Mouse (Mus musculus): ENCODE measurements around the gene Col23a1.

The Col23a1 gene

GRCm38 (mm10) chr11:51388892-51389340, 99.2 kb downstream of the Col23a1 start:
- DNase-seq (ENCODE audit: low read depth, low spot score) = no peak

GRCm38 (mm10) chr11:51389763-51390162, 100.0 kb downstream of the Col23a1 start:
- no peak for DNase-seq (ENCODE audit: low read depth, low spot score)

DNA sequence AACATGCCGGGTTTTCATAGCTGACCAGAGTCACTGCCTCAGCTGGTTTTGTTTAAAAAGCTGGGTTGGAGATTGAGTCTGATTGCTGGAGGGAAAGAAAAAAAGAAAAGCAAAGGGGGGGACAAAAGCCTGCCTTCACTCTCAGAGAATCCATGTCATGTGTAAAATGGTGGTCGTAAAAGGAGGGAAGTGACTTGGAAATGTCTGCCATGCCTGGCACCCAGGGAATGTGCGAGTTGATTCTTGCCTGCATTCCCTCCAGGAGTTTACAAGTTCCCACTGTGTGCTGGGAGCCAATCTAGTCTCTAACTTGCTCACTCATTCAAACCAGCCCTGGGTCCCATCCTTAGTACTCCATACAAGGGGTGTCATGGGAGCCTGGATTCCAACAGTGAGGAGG, 100.8 kb downstream of the Col23a1 start:
- DNase-seq (ENCODE audit: low read depth, low spot score) = no peak

- DNase-seq (ENCODE audit: low read depth, low spot score) = no peak
Measured at GRCm38 (mm10) chr11:51391548-51391947, 101.8 kb downstream of the Col23a1 start.

DNA sequence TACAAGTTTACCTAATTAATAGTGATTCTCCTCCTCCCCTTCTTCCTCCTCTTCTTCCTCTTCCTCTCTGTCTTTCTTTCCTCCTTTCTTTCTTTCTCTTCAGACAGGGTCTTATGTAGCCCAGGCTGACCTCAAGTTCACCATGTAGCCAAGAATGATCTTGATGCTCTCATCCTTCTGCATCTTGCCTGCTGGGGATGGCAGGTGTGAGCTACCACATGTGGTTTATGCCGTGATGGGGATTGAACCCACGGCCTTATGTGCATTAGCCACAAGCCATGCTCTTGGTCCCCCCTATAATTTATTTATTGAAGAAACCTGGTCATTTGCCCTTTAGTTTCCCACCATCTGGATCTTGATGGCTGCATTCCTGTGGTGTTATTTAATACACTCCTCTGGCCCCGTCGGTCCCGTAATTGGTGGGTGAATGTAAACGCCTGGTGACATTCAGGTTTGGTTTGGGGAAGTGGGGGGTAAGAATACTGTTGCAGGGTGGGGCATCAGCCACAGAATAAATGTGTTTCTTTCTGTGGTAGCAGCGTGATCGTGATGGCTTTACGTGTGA, 104.7 kb downstream of the Col23a1 start:
- no peak for DNase-seq (ENCODE audit: low read depth, low spot score)

GRCm38 (mm10) chr11:51396451-51396850, 106.7 kb downstream of the Col23a1 start:
- no peak for DNase-seq (ENCODE audit: low read depth, low spot score)

DNA sequence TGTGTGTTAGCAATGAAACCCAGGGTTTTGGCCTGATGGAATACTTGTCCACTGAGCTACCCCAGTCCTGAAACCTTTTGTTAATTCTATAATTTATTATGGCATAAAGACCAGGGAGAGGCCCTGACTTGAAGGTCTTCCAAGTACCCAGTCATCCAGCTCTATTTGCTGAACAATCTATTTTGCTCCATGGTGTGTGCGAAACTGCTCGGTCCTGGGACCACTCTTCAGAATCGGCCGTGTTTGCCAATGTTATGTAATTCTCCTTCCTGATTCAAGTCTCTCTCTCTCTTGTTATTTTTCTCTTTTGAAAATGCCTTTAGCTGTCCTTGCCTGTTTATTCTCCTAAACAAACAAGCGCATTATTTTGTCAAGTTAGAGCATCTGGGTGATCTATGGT, 108.4 kb downstream of the Col23a1 start:
- DNase-seq (ENCODE audit: low read depth, low spot score) = no peak

GRCm38 (mm10) chr11:51400356-51400755, 110.6 kb downstream of the Col23a1 start:
- no peak for DNase-seq (ENCODE audit: low read depth, low spot score)

- no peak for DNase-seq (ENCODE audit: low read depth, low spot score)
Measured at GRCm38 (mm10) chr11:51401481-51402128, 111.9 kb downstream of the Col23a1 start.

GRCm38 (mm10) chr11:51403886-51404285, 114.2 kb downstream of the Col23a1 start:
- no peak for DNase-seq (ENCODE audit: low read depth, low spot score)

DNA sequence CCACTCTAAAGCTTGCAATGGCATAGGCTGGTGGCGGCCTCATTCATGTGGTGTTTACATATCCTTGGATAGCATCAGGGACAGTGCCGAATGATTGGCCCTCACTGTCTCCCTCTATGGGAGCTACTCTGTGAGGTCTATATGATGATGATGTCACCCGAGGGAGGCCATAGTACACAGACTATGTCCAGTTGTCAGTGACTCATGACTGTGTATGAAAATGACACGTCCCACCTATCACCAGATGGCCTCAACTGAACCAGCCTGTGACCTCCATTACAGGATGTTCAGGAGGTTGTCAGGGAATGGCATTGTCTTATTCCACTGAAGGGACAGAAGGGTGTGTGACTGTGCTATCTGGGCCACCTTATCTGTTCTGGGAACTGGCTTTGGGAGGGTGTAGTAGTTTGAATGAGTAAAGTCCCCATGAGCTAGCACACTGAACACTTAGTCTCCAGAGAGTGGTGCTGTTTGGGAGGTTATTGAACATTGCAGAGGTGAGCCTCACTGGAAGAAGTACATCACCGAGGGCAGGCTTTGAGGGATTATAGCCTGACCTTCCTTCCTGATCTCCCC, 115.2 kb downstream of the Col23a1 start:
- no peak for DNase-seq (ENCODE audit: low read depth, low spot score)

DNA sequence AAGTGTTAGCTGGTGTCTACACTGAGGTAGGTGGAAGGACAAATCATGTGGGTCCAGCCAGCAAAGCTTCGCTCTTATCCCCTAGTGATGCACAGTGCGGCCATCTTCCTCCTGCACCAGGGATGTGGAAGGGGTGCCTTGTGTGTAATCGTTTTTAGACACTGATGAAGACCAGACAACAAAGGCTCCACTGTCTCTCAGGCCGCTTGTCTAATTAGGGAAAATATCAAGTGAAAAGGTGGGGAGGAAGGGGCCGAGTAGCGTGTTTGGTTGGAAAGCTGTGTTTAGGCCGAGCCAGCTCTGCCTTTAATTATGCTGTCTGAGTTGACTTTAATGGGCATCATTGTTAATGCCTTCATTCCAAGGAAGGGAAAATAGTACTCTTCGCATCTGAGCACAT, 116.8 kb downstream of the Col23a1 start:
- DNase-seq (ENCODE audit: low read depth, low spot score) = no peak

DNA sequence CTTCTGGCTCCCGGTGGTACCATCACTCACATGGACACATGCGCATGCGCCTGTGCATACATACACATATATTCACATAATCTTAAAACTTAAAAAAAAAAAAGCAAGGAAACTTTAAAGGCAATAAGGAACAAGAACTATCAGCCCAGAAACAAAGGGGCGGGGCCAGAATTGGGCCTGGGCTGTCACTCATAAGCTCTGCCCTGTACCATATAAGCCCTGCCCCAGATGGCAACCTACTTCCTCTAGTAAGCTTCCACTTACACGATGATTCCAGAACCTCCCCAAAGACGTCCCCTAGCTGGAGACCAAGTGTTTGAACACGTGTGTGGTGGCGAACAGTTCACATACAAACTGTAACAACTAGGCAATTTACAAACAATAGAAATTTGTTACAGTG, 117.6 kb downstream of the Col23a1 start:
- DNase-seq (ENCODE audit: low read depth, low spot score) = no peak

GRCm38 (mm10) chr11:51410771-51411170, 121.1 kb downstream of the Col23a1 start:
- DNase-seq (ENCODE audit: low read depth, low spot score) = no peak

GRCm38 (mm10) chr11:51414520-51414919, 124.8 kb downstream of the Col23a1 start:
- DNase-seq (ENCODE audit: low read depth, low spot score) = no peak

DNA sequence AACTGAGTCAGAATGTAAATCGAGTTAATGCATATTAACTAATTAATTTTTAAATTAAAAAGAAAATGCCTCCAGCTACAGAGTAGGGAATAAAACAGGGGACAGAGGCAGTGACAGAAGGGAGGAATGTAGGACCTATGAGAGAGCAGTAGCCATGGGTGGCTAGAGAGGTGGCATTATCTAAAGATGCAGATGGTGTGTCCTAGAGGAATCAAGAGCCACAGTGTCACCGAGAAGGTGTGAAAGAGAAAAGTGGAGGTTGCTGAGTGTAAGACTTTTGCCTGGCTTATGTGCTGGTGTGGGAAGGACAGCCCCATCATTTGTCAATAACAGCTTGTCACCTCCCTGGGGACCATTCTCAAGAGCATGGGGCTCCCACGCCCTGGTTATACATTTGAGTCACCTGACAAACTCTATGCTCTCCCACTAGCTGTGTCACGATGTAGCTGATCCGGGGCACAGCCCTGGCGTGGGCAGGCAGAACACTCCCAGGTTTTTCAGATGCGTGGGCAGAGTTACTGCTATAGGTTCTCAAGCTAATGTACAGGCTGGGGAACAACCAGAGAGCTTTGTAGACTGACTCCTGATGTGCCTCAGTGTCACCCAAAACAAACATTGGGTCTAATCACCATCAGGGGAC, 125.4 kb downstream of the Col23a1 start:
- DNase-seq (ENCODE audit: low read depth, low spot score) = no peak

- DNase-seq (ENCODE audit: low read depth, low spot score) = no peak
Measured at GRCm38 (mm10) chr11:51418807-51419206, 129.1 kb downstream of the Col23a1 start.

GRCm38 (mm10) chr11:51421878-51422277, 132.2 kb downstream of the Col23a1 start:
- no peak for DNase-seq (ENCODE audit: low read depth, low spot score)

- no peak for DNase-seq (ENCODE audit: low read depth, low spot score)
Measured at GRCm38 (mm10) chr11:51422713-51423112, 133.0 kb downstream of the Col23a1 start.

GRCm38 (mm10) chr11:51426155-51426554, 136.4 kb downstream of the Col23a1 start:
- DNase-seq (ENCODE audit: low read depth, low spot score) = no peak

DNA sequence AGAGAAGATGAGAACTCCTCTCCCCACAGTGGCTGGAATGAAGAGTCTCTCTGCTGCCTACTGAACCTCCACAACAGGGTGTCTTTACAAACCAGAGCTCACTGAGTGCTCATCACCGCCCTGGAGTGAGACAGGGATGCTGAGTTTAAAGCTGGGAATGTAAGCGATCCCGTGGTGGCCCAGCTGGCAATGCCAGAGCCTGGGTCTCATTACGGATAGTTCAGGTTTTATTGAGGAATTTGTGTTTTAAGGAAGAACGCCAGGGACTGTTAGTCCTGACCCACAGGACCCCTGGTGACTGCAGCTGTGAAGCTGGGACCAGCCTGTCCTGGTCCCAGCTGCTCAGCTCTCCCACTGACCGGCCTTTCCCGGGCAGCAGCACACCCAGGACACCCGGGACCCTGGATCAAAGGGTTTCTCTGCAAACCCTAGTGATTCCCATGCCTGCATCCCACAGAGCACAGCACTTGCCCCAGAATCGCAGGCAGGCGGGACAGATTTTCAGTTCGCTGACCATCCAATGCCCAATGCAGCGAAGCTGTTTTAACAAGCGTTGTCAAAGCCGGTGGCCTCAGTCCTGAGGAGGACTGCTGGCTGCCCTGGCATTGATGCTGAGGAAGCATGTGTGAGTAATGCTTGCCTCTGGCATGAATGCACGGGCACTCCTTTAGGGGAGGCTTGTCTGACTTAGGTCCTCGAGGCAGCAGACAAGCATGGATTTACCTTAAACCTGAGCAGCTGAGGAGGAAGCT, 139.9 kb downstream of the Col23a1 start:
- no peak for DNase-seq (ENCODE audit: low read depth, low spot score)

GRCm38 (mm10) chr11:51430180-51430578, 140.5 kb downstream of the Col23a1 start:
- DNase-seq (ENCODE audit: low read depth, low spot score) = no peak

Data from retina, adult 2 months (tissue).